Mouse (Mus musculus) B cell, adult 67 days (primary cell): ENCODE measurements around the gene Paf1. TPM values are rescaled to one million over a fixed set of nuclear protein-coding genes. Genes with fewer than 3 reads are reported as not detected.

Experiments
- total RNA-seq, 2 experiments: library from RNA; stranded (reverse); gene quantifications; 4 replicates each; pipeline ENCODE4 v1.2.4; 2023

Gene Paf1
- total RNA-seq, result 100 to 1,000 TPM; 138 to 180 TPM

DNA sequence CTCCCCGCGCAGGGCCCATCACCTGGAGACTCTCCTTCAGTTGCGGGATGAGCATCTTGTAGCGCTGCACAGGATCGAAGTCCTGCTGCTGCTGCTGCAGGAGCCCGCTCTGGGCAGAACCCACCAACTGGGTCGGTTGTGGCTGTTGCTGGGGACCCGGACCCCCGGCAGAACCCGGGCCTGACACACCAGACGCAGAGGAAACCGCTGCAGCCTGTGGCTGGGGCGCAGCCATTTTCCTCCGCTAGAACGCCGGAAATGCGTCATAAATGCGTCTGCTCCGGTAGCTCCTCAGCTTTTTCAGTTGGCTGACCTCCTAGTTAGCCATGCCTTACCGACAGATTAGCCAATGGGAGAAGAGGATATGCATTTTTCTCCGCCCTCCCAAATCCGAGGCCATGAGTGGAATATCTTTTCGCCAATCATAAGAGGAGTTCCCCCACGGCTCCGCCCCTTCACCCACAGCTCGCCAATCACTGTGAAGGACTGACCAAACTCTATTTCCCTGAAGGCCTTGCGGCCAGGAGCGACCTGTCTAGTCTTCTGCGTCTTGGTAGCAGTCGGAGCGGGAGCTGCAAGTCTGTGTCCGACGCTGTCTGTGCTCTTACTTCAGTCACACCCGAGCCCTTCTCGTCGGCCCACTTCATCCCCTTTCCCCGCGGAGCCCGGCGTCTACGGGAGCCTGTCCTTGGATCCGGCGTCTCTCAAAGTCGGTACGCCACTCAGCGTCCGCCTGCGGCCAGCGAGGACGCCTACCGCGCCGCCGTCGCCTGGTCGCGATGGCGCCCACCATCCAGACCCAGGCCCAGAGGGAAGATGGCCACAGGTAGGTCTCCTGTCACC is at the start of gene Paf1, which contains the start of gene Med29:
Paf1 (plus strand) TSS at position 523 of the 843 bp plus-strand sequence.
Med29 (minus strand) TSS at position 280 of the 843 bp plus-strand sequence.

DNA sequence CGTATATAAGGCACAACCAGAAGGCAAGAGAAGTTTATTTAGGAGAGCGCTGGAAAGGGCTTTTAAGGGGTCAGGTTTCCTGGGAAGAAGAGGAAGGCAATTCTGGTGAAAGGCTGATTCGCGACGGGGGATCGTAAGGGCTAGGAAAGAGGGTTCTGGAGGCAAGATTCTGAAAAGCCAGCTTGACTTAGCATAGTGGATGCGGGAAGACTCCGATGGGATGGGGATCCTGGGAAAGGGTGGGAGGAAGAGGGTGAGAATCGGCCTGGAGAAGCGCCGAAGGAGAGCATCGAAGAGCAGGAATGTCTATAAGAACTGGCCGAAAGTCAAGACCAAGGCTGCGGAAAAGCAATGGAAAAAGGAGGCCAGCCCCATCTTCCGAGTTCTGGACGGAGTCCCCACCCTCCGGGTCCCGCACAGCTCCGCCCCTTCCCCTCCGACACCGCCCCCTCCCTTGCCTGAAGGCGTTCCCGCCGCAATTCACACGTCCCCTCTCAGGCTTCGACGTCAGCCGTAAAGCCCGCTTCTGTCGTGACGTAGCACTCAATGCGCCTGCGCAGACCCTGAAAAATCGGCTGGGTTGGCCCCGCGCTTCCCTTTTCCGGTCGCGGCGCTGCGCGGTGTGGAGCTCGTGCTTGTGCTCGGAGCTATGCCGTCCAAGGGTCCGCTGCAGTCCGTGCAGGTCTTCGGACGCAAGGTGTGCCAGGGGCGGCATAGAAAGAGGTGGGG is 42.4 kb upstream of the Paf1 start, which contains the start of gene Rps16:
Rps16 (plus strand) TSS at position 498 of the 729 bp plus-strand sequence.

GRCm38 (mm10) chr7:28372251-28373108 is 20.3 kb upstream of the Paf1 start, which contains the start of gene Plekhg2:
TSS of gene Plekhg2 (minus strand) at chr7:28372599.

GRCm38 (mm10) chr7:28380237-28381016 is 12.3 kb upstream of the Paf1 start, which contains the start of gene Zfp36:
TSS of gene Zfp36 (minus strand) at chr7:28380253.

DNA sequence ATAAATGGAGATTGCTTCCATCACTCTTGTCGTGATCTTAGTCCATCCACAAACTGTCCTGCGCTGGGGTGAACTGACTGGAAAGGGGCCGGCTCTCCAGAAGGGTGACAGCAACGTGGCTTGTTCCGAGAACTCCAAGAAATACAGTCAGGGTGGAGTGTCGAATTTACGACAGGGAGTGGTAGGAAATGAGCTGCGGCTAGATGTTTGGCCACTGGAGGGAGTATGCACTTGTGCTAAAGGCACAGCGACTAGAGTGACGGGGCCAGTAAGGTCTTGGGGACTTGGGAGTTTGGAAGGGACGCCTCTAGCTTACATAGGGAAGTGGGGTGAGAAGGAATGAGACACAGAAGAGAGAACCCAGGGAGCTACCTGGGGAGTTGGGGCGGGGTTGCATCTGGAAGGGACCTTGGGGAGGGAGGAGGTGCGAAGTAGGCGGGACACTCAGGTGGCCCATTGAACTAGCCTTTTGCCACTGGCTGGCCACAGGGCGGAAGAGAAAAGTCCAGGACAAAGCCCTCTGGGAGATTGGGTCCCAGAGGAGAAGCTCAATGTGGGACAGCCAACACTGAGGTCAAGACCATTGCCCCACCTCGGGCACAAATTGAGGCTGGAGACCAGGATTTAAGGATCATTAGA is 44.3 kb downstream of the Paf1 start, which contains the start of gene Gmfg:
Gmfg (plus strand) TSS at position 516 of the 639 bp plus-strand sequence.

Other genes with a start within 250 kb of the Paf1 start
- 100 to 1,000 TPM; 202 to 203 TPM for gene Fbl, start 223.2 kb upstream of the Paf1 start, total RNA-seq
- gene Dyrk1b, start 213.5 kb upstream of the Paf1 start, total RNA-seq, result 10 to 100 TPM; 19.6 to 25.0 TPM
- 1 to 10 TPM; 2.0 to 2.1 TPM for gene Eid2, start 125.1 kb upstream of the Paf1 start, total RNA-seq
- gene Eid2b, start 115.2 kb upstream of the Paf1 start, total RNA-seq, result 1 to 10 TPM; 5.0 to 5.8 TPM
- not detected for gene Selenov, start 101.8 kb upstream of the Paf1 start, total RNA-seq
- gene Dll3, start 90.7 kb upstream of the Paf1 start, total RNA-seq, result not detected
- gene Timm50, start 80.9 kb upstream of the Paf1 start, total RNA-seq, result 10 to 100 TPM; 39.8 to 42.4 TPM
- 100 to 1,000 TPM; 154 to 178 TPM for gene Supt5, start 54.2 kb upstream of the Paf1 start, total RNA-seq
- gene Rps16, start 42.3 kb upstream of the Paf1 start, total RNA-seq, result 1,000 to 10,000 TPM; 3,040 to 3,128 TPM
- 100 to 1,000 TPM; 148 to 160 TPM for gene Plekhg2, start 20.4 kb upstream of the Paf1 start, total RNA-seq
- 100 to 1,000 TPM; 693 to 924 TPM for gene Zfp36, start 12.7 kb upstream of the Paf1 start, total RNA-seq
- 10 to 100 TPM; 18.5 to 21.6 TPM for gene Med29, start 243 bp upstream of the Paf1 start, total RNA-seq
- gene Gmfg, start 44.5 kb downstream of the Paf1 start, total RNA-seq, result 100 to 1,000 TPM; 259 to 266 TPM
- gene Lrfn1, start 59.0 kb downstream of the Paf1 start, total RNA-seq, result 1 to 10 TPM; 2.0 to 2.5 TPM
- not detected for gene Ifnl2, start 117.5 kb downstream of the Paf1 start, total RNA-seq
- not detected for gene Ifnl3, start 129.9 kb downstream of the Paf1 start, total RNA-seq
- gene Sycn, start 147.9 kb downstream of the Paf1 start, total RNA-seq, result not detected
- gene Nccrp1, start 154.3 kb downstream of the Paf1 start, total RNA-seq, result not detected
- gene Samd4b, start 205.2 kb downstream of the Paf1 start, total RNA-seq, result 10 to 100 TPM; 47.2 to 57.8 TPM
- 10 to 100 TPM; 14.4 to 15.6 TPM for gene Pak4, start 205.2 kb downstream of the Paf1 start, total RNA-seq
- not detected for gene Acp7, start 238.4 kb downstream of the Paf1 start, total RNA-seq